11 mouse cellular contexts compared by ENCODE assay signal in the genomic region with DNA sequence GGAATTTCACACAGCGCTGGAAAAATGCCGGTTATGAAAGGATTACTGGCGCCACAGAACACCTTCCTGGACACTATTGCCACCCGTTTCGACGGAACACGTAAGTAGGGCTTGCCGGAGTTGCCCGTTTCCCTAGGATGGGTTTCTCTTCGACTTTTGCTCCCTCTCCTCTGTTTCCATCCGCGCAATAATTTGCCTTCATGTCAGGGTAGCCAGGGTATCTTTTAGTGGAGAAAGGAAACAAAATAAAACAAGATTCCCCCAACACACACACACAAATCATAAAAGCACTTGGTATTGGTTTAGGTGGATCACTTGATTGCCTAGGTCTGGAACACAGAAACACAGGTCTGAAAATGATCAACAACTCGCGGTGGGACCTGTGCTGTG. TPM values are rescaled to one million over a fixed set of nuclear protein-coding genes. Genes with fewer than 3 reads are reported as not detected.
DNase-seq lines count a peak whose midpoint lies in the region; ATAC-seq and TF ChIP-seq lines count a peak whose summit lies in the region.
"Had no signal": no experiment of that assay in that cellular context is flagged by ENCODE, and none has a peak within 500 bp of the region (broad histone marks: within the 10 kb centered on the region; RNA-seq: fewer than 3 reads in every experiment).

No protein-coding gene starts in this region.

- ATAC-seq in hindbrain, embryonic 11.5 days (ENCODE audit: low FRiP score): no peak
- no peak for ATAC-seq in midbrain, postnatal 0 days (ENCODE audit: low FRiP score)
- no peak for ATAC-seq in monocyte, adult 5-6 weeks (replicated peaks; ENCODE audit: insufficient number of reproducible peaks, low FRiP score, low TSS enrichment, poor library complexity, severe bottlenecking)

- in situ Hi-C loops in ES-E14 (cut with MboI; ENCODE audit: low sequenced_read_pairs in 2 of 2, unreplicated experiment in 2 of 2): no loop called here

- no peak overlapping the region for H3K9ac ChIP-seq in ES-E14 (ENCODE audit: insufficient read depth, low read depth, low read length, poor library complexity, severe bottlenecking)
- peak overlapping the region; percentile 82 for H3K9ac ChIP-seq in hindbrain, embryonic 11.5 days (ENCODE audit: low read depth, low read length)
- peak overlapping the region; percentile 87 for H3K9ac ChIP-seq in midbrain, postnatal 0 days (replicated peaks; ENCODE audit: low read length, poor library complexity, severe bottlenecking)

- no peak overlapping the region for H3K27ac ChIP-seq in gastrocnemius, adult 2 months
- H3K27ac ChIP-seq in ES-E14 (ENCODE audit: insufficient read depth, low read depth, low read length, poor library complexity, severe bottlenecking): no peak overlapping the region
- H3K27ac ChIP-seq in hindbrain, embryonic 11.5 days (ENCODE audit: low read depth, low read length): peak overlapping the region; percentile 77; the same call in 1 of the 2 replicates
- peak overlapping the region; percentile 93 for H3K27ac ChIP-seq in midbrain, postnatal 0 days (ENCODE audit: low read depth, low read length)

- DNase-seq in gastrocnemius, adult 2 months: no peak
- no peak for DNase-seq in gastrocnemius, adult 18-20 months (ENCODE audit: low spot score)
- no peak for DNase-seq in ES-E14 (ENCODE audit: low read depth, low spot score)
- no peak for DNase-seq in hindbrain, embryonic 11.5 days (ENCODE audit: low spot score)
- no peak for DNase-seq in midbrain, postnatal 0 days (ENCODE audit: low spot score)
- DNase-seq in layer of hippocampus, postnatal 36 days: no peak
- DNase-seq in layer of hippocampus, postnatal 25 days (ENCODE audit: extremely low spot score in 1 of 2, low spot score in 1 of 2): no peak
- DNase-seq: cerebellum, adult 9-10 months; gastrocnemius, postnatal 14 days had no signal

- peak overlapping the region; percentile 94 for H3K4me2 ChIP-seq in hindbrain, embryonic 11.5 days (replicated peaks; ENCODE audit: low read depth, low read length)
- peak overlapping the region; percentile 95 for H3K4me2 ChIP-seq in midbrain, postnatal 0 days (ENCODE audit: low read depth, low read length, poor library complexity, severe bottlenecking)

- H3K36me3 ChIP-seq in ES-E14 (ENCODE audit: control insufficient read depth, insufficient read depth, low read length, poor library complexity, severe bottlenecking): no peaks in the 10 kb centered on the region
- H3K36me3 ChIP-seq in hindbrain, embryonic 11.5 days (ENCODE audit: control insufficient read depth, insufficient read depth, low read length): no peaks in the 10 kb centered on the region
- H3K36me3 ChIP-seq in midbrain, postnatal 0 days (ENCODE audit: insufficient read depth, low read length): no peaks in the 10 kb centered on the region

- H3K4me3 ChIP-seq in gastrocnemius, adult 2 months: 0 out of 2 replicates have a peak overlapping the region, but pooled peaks have one; percentile 39
- H3K4me3 ChIP-seq in ES-E14 (ENCODE audit: insufficient read depth in 1 of 2, low read depth in 1 of 2, low read length in 2 of 2, poor library complexity in 1 of 2, severe bottlenecking in 1 of 2): peak overlapping the region; percentile 65 to 92; a peak in 3 of 4 replicates
- peak overlapping the region; percentile 61 for H3K4me3 ChIP-seq in hindbrain, embryonic 11.5 days (ENCODE audit: low read depth, low read length)
- H3K4me3 ChIP-seq in midbrain, postnatal 0 days (ENCODE audit: low read depth, low read length): peak overlapping the region; percentile 77

- no peak for TF ChIP-seq CTCF in gastrocnemius, adult 2 months (IDR thresholded peaks at IDR 0.05)
- TF ChIP-seq CTCF in midbrain, postnatal 0 days (IDR thresholded peaks at IDR 0.05): no peak

- H3K4me1 ChIP-seq in ES-E14 (ENCODE audit: control insufficient read depth in 2 of 2, insufficient read depth in 2 of 2, low read length in 2 of 2, poor library complexity in 1 of 2): no peaks in the 10 kb centered on the region
- H3K4me1 ChIP-seq in hindbrain, embryonic 11.5 days (replicated peaks; ENCODE audit: control insufficient read depth, insufficient read depth, low read length): no peaks in the 10 kb centered on the region
- H3K4me1 ChIP-seq in midbrain, postnatal 0 days (ENCODE audit: insufficient read depth, low read length): no peaks in the 10 kb centered on the region; the same call in 1 of the 2 replicates

- intact Hi-C loops in gastrocnemius, adult 2 months (cut with DNase I): no loop called here

- H3K27me3 ChIP-seq in hindbrain, embryonic 11.5 days (ENCODE audit: control insufficient read depth, insufficient read depth, low read length): peaks cover 9% of the 10 kb centered on the region
- H3K27me3 ChIP-seq in midbrain, postnatal 0 days (ENCODE audit: insufficient read depth, low read length): no peaks in the 10 kb centered on the region

- no peaks in the 10 kb centered on the region for H3K9me3 ChIP-seq in ES-E14 (ENCODE audit: control insufficient read depth, insufficient read depth, low read depth, low read length)
- no peaks in the 10 kb centered on the region for H3K9me3 ChIP-seq in hindbrain, embryonic 11.5 days (ENCODE audit: control insufficient read depth, low read length)
- H3K9me3 ChIP-seq in midbrain, postnatal 0 days (ENCODE audit: low read length): no peaks in the 10 kb centered on the region

- WGBS in hindbrain, embryonic 11.5 days: 4% methylated on average over 14 of the region's 14 CpGs
- WGBS in midbrain, postnatal 0 days: under 1% methylated on average over 14 of the region's 14 CpGs

TF ChIP-seq in ES-E14, 5 proteins besides CTCF, POLR2A, EP300 and RAD21:
- TF ChIP-seq ZNF384 (IDR thresholded peaks at IDR 0.05; ENCODE audit: low read depth, low read length) (no peak), ZC3H11A (IDR thresholded peaks at IDR 0.05; ENCODE audit: borderline replicate concordance, low read depth, low read length) (no peak), CHD2 (IDR thresholded peaks at IDR 0.05; ENCODE audit: low read depth, low read length) (no peak), HCFC1 (IDR thresholded peaks at IDR 0.05; ENCODE audit: borderline replicate concordance, insufficient read depth, low read length) (no peak), MAFK (IDR thresholded peaks at IDR 0.05; ENCODE audit: insufficient read depth, low read depth, low read length) (no peak)

RNA-seq across cellular contexts. Expression of a gene that starts 0.3 kb away (rescaled TPM):
- total RNA-seq in gastrocnemius, adult 2 months (2021): not detected
- not detected for total RNA-seq in gastrocnemius, adult 18-20 months (2021)
- total RNA-seq in ES-E14 (2012; rRNA removed): 0.18 and 0.53 TPM in 2 replicates
- polyA plus RNA-seq in hindbrain, embryonic 11.5 days (2014; fragmentation: Nextera tagmentation; extraction: Ambion mirVana): 2.8 and 3.1 TPM in 2 replicates
- total RNA-seq in midbrain, postnatal 0 days (2014; rRNA removed): 5.2 and 7.9 TPM in 2 replicates
- polyA plus RNA-seq in midbrain, postnatal 0 days (2015; fragmentation: Nextera tagmentation; extraction: Ambion mirVana): 2.3 and 2.8 TPM in 2 replicates
- not detected in 3 replicates for total RNA-seq in monocyte, adult 5-6 weeks (2017)
- total RNA-seq in layer of hippocampus, postnatal 36 days (2021): under 1 TPM; 0.32 to 0.53 TPM
- under 1 TPM; 0.39 to 0.68 TPM for total RNA-seq in layer of hippocampus, postnatal 25 days (2021)
- polyA plus RNA-seq: liver, embryonic 16.5 days had no signal

Comparison
In these comparisons a context has a peak if more than half of its experiments do, and no peak if none do; other contexts are left out.
1. H3K27ac ChIP-seq: peak in hindbrain, embryonic 11.5 days (single experiment) and midbrain, postnatal 0 days (single experiment); none in gastrocnemius, adult 2 months (single experiment) and ES-E14 (single experiment).
2. Peak in every context shown above with its lines, with median percentiles within 50 percentile points of each other: H3K4me3 ChIP-seq.